Mouse (Mus musculus) brain, adult 2 months (tissue): Measurements from ENCODE around the gene Psme2b.
"Not testable (repeated sequence)": the region's sequence is repeated elsewhere in the genome, so short reads cannot be mapped to it uniquely, and the experiment has no call there.

Experiments used
- DNase-seq: peaks from one replicate; pipeline ENCODE4 v3.0.0; 2011; ENCODE audit warnings: low read depth, low spot score

Gene Psme2b

GRCm38 (mm10) chr11:48946090-48946489 lies at the start of gene Psme2b:
Gene Psme2b, minus strand, starts transcription at chr11:48946190.
- DNase-seq, result not testable (repeated sequence)

GRCm38 (mm10) chr11:48994018-48994417 lies 48.0 kb upstream of the Psme2b start, which contains the start of gene Tgtp1:
Gene Tgtp1, minus strand, starts transcription at chr11:48994172.
- not testable (repeated sequence) for DNase-seq

DNA sequence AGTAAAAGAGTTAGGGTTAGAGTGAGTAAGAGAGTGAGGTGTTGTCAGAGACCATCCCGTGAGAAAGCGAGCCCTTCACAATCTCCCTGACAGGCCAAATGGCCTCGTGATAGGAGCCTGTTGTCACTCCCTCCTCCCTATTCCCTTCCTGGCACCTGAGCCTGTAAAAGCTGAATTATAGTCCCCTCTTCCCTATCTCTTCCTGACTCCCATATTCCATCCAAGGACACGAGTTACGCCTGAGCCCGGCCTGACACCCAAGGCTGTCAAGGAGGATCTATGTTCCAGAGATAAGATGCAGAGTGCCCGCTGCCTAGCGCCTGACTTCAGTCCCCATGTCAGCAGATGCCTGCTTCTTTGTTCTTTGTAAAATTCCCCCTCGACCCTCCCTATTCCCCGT lies 47.3 kb upstream of the Psme2b start:
- not testable (repeated sequence) for DNase-seq

DNA sequence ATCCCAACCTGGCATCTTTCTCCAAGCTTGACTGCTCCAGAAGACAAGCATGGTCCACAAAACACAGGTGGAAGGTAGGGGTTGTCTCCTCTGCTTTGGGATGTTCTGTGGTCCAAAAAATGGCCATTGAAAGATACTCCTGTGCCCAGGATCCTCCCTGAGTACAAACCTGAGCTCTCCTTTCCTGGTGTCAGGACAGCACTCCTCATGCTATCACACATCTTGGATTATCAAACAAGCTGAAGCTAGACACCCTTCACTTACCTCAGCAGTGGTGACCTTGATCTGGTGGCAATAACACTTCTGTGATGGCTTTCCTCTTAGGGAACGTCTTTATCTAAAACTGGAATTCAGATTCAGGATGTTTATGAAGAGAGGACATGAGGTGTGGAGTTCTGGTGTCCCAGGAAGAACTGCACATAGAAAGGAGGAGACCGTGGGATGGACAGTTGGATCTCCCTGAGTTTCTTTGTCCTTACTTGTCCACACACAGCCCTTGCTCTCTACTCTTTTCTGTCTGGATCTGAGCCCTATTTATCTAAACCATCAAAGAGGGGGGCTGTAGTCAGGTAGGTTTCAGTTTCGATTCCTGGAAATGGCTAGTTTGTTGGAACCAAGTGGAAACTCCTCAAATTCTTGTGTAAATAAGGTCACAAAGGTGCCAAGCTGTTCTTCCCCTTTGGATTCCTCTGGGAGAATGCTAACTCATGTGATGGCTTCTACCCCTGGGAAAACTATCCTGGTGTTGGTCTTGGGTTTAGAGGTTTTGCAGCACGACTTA lies 45.9 kb upstream of the Psme2b start, which contains the start of gene Gm12185:
Gene Gm12185 (minus strand): TSS at position 487 of the 781 bp plus-strand sequence.
- not testable (repeated sequence) for DNase-seq

GRCm38 (mm10) chr11:48989981-48990380 lies 44.0 kb upstream of the Psme2b start:
- DNase-seq, result not testable (repeated sequence)

DNA sequence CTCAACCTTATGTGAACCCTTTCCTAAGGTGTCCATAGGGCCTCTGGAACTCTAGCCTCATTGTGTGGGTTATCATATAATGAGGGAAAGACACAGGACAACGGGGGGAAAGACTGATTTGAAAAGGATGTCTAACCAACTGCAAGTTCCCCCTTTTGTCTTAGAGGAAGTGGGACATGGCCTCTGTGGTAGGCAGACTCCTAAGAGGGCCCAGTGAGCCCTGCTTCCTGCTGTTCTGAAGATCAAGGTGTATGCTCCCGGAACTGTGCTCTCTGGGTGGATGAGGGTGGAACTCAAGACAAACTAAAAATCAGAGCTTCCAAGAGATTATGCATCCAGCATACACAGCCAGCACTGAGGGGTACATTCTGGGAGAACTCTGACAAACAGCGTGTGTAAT lies 42.2 kb upstream of the Psme2b start:
- not testable (repeated sequence) for DNase-seq

DNA sequence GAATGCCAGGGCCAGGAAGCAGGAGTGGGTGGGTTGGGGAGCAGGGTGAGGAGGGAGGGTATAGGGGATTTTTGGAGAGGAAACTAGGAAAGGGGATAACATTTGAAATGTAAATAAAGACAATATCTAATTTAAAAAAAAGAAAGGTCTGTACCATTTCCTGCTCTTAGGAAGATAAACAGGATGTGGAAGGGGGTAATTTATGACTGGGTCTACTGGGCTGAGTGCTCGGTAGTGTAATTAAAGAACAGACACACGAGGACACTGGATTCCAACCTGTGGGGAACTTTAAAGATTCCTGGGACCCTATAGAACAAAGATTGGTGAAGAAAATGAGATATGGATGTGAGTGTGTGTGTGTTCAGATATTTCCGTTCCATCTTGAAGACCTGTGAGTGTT lies 36.9 kb upstream of the Psme2b start:
- DNase-seq, result not testable (repeated sequence)

GRCm38 (mm10) chr11:48980052-48980451 lies 34.1 kb upstream of the Psme2b start:
- DNase-seq, result not testable (repeated sequence)

GRCm38 (mm10) chr11:48979251-48979650 lies 33.3 kb upstream of the Psme2b start, which contains the start of gene 9930111J21Rik1:
Gene 9930111J21Rik1, minus strand, starts transcription at chr11:48979398.
- DNase-seq, result not testable (repeated sequence)

DNA sequence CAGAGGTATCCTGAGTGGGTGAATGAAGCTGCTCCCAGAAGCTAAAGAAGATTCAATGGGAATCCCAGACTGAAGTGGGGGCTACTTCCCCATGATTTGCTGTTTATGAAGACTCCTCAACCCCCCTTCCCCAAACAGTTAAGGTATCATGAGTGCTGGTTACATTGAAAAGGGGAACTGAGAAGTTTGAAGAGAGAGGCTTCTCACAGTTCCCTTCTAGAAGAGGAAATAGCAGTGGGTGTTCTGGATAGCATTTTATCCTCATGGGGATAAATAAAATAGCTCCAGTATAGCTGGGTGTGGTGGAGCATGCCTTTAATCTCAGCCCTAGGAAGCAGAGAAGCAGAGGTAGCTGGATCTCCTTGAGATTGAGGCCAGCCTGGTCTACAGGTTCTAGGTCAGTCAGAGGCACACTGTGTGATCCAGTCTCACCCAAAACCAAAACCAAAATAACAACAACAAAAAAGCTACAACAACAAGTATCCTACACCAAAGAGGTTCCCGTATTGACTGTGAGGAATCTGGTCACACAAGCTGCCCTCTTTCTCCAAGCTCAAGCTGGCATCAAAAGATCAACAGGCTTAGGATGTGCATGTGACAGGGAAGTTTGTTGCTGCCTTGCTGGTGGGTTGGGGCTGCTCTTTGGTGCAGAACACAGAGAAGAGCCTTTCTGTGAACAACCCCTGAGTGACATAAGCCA lies 32.4 kb upstream of the Psme2b start, which contains the start of gene Olfr56:
Gene Olfr56 (plus strand): TSS at position 650 of the 700 bp plus-strand sequence.
- DNase-seq, result not testable (repeated sequence)

- not testable (repeated sequence) for DNase-seq
Observed at GRCm38 (mm10) chr11:48974686-48975085, 28.7 kb upstream of the Psme2b start.

DNA sequence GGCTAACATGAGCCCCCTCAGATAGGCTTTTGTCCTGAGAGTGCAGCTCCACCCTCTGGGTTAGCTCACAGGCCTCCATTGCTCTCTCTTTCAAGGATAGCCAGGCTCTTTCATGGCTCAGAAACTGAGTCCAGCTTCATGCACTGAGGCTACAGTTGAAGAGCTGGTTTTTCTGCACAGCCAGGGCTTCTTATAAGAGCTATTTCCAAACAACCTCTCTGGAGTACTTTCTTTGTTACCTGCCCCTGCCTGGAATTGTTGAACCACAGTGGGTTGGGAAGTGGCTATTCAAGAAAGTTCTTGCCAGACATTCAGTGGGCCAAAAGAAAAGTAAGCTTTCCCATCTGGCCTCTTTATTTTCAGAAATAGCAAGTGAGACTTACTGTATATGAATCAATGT lies 6.7 kb downstream of the Psme2b start:
- not testable (repeated sequence) for DNase-seq

- not testable (repeated sequence) for DNase-seq
Observed at GRCm38 (mm10) chr11:48935291-48935690, 10.7 kb downstream of the Psme2b start.

- not testable (repeated sequence) for DNase-seq
Observed at GRCm38 (mm10) chr11:48933923-48934322, 12.1 kb downstream of the Psme2b start.

DNA sequence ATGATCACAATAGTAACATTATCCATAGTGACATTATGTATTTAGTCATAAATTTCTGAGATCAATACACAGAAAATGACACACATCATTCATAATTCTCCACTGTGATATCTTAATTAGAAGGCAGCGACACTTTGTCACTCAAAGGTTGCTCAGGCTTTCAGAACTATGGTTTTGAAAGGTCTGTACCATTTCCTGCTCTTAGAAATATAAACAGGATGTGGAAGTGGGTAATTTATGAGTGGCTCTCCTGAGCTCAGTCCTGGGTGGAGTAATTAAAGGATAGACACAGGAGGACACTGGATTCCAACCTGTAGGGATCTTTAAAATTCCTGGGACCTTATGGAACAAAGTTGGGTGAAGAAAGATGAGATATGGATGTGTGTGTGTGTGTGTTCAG lies 12.6 kb downstream of the Psme2b start:
- not testable (repeated sequence) for DNase-seq

DNA sequence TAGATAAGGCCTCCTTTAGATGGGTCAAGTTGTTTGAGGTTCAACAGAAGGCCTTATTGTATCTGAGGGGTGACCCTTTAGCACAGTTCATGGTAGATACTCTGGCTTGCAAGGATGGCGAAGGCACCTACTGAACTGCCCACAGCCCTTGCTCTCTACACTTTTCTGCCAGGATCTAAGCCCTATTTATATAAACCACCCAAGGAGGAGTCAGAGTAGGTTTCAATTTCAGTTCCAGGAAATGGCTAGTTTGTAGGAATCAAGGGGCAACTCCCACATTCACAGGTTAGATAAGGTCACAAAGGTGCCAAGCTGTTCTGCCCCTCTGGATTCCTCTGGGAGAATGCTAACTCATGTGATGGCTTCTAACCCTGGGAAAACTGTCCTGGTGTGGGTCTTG lies 17.9 kb downstream of the Psme2b start:
- not testable (repeated sequence) for DNase-seq

DNA sequence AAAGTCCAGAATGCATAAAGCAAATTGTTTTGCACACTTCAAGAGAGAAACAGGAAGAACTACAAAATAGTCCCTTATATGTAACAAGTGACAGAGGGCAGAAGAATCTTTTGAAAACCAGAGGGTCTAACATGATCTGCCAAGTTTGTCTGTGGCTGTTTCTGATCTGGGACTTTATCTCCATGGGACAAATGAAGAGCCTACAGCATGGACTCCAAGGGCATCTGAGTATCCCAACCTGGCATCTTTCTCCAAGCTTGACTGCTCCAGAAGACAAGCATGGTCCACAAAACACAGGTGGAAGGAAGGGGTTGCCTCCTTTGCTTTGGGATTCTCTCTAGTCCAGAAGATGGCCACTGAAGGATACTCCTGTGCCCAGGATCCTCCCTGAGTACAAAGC lies 19.6 kb downstream of the Psme2b start:
- DNase-seq, result not testable (repeated sequence)

- DNase-seq, result not testable (repeated sequence)
Observed at GRCm38 (mm10) chr11:48923818-48924217, 22.2 kb downstream of the Psme2b start.

DNA sequence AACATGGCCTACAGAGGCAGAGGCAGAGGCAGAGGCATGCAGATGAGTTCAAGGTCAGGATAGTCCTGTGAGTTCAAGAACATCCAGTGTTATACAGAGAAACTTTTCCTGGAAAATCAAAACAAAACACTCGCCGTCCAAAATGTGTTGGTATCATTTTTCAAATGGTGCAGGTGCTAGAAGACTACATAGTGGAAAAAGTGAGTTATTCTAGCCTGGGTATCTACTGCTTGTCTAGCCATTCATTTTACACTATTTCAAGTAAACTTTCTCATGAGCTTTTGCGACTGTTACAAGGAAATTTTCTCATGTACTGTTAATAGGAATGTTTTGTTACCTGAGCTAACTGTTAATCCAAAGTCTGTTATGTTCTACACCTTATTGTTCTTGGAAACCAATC lies 27.6 kb downstream of the Psme2b start:
- DNase-seq, result no peak

DNA sequence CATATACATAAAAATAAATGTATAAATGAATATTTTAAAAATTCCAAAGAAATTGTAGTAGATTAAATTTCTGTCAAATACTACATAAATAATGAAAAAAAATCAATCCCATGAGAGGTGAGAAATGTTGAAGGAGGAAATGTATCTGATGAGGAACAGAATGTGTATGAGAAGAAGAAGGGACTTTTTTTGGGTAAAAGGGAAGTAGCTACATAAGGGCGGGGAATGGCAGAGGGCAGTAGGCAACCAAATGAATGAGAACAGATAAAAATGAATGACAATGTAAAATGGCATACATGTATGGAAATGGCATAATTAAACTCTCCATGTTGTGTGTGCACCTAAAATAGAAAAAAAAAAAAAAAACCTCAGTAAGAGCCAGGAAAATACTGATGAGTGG lies 32.4 kb downstream of the Psme2b start:
- DNase-seq, result no peak

- DNase-seq, result no peak
Observed at GRCm38 (mm10) chr11:48908459-48908858, 37.5 kb downstream of the Psme2b start.

GRCm38 (mm10) chr11:48902021-48902420 lies 44.0 kb downstream of the Psme2b start, which contains the start of gene Gm5431:
Gene Gm5431, minus strand, starts transcription at chr11:48902214.
- peak; percentile 2 for DNase-seq
